Mouse (Mus musculus): ENCODE results near the gene Socs3. TPM values are rescaled to one million over a fixed set of nuclear protein-coding genes. Genes with fewer than 3 reads are reported as not detected.

Gene Socs3
- 7.3 and 7.5 TPM in 2 replicates for polyA plus RNA-seq (2012; rRNA removed)

DNA sequence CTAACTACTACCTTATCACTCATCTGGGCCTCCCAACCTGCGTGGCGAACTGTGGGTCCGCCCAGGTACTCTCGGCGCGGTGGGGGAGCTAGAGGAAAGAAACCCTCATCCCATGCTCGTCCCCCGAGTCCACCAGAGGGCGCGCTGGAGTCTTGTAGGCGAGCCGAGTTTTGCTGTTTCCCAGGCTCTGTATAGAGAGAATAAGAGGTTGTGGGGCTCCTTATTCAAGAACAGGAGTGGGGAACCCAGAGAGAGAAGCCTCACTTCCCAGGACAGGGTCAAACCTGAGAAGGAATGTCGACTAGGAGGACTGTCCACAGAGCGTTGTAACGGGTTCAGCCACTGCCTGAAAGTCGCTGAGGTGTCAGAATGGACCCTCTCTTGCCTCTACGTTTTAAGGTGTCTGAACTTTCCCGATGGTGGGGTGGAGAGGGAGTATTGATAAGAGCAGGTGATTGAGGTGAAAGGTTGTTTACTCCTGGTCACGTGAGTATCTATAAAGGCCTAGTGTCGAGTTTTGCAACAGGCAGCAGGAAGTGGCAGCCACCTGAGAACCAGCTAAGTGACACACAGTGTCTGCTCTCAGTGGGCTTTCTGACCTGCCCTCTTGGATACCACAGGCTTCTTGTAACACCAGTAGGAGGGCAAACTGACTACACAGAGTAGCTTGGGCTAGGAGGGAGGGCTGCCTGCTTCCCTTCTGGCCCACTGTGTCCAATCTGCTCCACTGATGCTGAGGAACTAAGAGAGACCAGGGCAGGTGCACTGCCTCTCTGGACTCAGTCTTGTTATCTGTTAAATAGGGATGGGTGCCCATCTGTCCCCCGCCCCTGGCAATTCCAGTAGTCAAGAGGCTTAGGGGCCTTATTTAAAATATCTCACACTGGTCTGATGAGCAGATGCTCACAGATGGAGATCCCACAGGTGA is at the start of gene Socs3:
Gene Socs3, minus strand, starts transcription at position 103 of the 928 bp plus-strand sequence.

DNA sequence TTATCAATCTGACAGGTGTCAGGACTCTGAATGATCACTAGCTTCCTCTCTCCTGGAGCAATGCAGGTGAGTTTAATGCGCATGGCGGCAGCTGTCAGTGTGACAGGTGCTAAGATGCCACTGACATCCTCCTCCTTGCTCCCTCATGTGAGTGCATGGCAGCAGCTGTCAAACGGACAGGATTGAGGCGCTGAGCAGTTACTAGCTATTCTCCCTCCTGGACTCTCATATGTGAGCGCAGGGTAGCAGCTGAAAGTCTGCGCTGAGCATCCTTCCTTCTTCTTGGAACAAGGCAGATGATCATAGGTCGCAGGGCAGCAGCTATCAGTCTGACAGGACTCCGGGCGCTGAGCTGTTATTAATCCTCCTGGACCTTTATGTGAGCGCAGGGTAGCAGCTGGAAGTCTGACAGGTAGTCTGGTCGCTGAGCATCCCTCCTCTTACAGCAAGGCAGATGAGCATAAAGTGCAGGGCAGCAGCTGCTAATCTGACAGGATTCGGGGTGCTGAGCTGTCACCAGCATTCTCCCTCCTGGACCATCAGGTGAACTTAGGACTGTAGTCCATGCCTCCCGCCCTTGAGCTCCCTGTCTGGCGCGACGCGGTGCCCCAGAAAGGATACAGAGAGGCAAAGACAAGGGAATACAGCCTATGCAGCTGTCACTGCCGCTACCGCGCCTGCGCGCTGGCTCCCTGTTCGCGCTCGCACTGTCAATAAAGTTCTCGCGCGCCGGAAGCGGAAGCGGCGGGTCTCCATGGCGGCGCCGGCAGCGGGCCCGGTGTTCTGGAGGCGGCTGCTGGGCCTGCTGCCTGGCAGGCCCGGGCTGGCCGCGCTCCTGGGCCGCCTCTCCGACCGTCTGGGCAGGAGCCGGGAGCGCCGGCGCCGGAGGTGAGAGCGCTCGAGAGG is 16.5 kb upstream of the Socs3 start, which contains the start of gene Pgs1:
Gene Pgs1, plus strand, starts transcription at position 167 of the 906 bp plus-strand sequence.

Other genes starting within 250 kb of the Socs3 start
- gene Tmc8, start 188.0 kb downstream of the Socs3 start, polyA plus RNA-seq (2012; rRNA removed): 10.3 and 12.3 TPM in 2 replicates
- gene Tmc6, start 187.8 kb downstream of the Socs3 start, polyA plus RNA-seq (2012; rRNA removed): 21.8 and 23.0 TPM in 2 replicates
- gene 6030468B19Rik, start 172.4 kb downstream of the Socs3 start, polyA plus RNA-seq (2012; rRNA removed): 33.7 and 42.6 TPM in 2 replicates
- gene Gm20708, start 160.4 kb downstream of the Socs3 start, polyA plus RNA-seq (2012; rRNA removed): 0.11 and 0.16 TPM in 2 replicates
- 38.8 and 42.8 TPM in 2 replicates for gene Syngr2, start 160.4 kb downstream of the Socs3 start, polyA plus RNA-seq (2012; rRNA removed)
- gene Afmid, start 144.1 kb downstream of the Socs3 start, polyA plus RNA-seq (2012; rRNA removed): 22.7 and 23.1 TPM in 2 replicates
- 83.7 and 85.5 TPM in 2 replicates for gene Tk1, start 144.0 kb downstream of the Socs3 start, polyA plus RNA-seq (2012; rRNA removed)
- 88.8 and 90.2 TPM in 2 replicates for gene Birc5, start 120.8 kb downstream of the Socs3 start, polyA plus RNA-seq (2012; rRNA removed)
- gene Tmem235, start 109.3 kb downstream of the Socs3 start, polyA plus RNA-seq (2012; rRNA removed): 0.01 and 0.02 TPM in 2 replicates
- 3.7 and 4.0 TPM in 2 replicates for gene Tha1, start 96.6 kb downstream of the Socs3 start, polyA plus RNA-seq (2012; rRNA removed)
- gene Pgs1, start 16.2 kb upstream of the Socs3 start, polyA plus RNA-seq (2012; rRNA removed): 10.9 and 11.3 TPM in 2 replicates
- 1.7 and 3.0 TPM in 2 replicates for gene Dnah17, start 160.6 kb upstream of the Socs3 start, polyA plus RNA-seq (2012; rRNA removed)

Data from liver, embryonic 18 days (tissue).